Mouse (Mus musculus): ENCODE results near the gene P2rx4.

GRCm38 (mm10) chr5:122731991-122732673, 24.8 kb downstream of the P2rx4 start:
- TF ChIP-seq CTCF (IDR thresholded peaks at IDR 0.05; ENCODE audit: low read depth), result no peak
- no peak for TF ChIP-seq EP300 (IDR thresholded peaks at IDR 0.05; ENCODE audit: low read depth)
